Mouse (Mus musculus): Measurements from ENCODE around the gene Klhl10. TPM values are rescaled to one million over a fixed set of nuclear protein-coding genes. Genes with fewer than 3 reads are reported as not detected.

Gene Klhl10
- polyA plus RNA-seq (2015; fragmentation: Nextera tagmentation; extraction: Ambion mirVana), result 0.40 and 0.44 TPM in 2 replicates

DNA sequence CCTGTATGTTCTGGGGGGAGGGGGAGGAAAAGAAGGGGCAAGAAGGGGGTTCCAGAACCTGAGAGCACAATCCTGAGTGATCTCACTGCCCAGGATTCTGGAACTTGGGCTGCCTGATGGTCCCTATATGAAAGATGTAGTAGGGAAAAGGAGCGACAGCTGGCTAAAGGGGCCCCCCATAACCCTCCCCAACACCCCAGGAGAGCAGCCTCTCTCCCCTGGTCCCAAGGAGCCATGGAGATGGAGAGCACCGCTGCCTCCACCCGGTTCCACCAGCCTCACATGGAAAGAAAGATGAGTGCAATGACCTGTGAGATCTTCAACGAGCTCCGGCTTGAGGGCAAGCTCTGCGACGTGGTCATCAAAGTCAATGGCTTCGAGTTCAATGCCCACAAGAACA is at the start of gene Klhl10, which contains the start of gene Nt5c3b:
Gene Klhl10, plus strand, starts transcription at position 121 of the 400 bp plus-strand sequence.
Gene Nt5c3b, minus strand, starts transcription at position 12 of the 400 bp plus-strand sequence.
- Histone ChIP-seq H3K4me1 (ENCODE audit: insufficient read depth, low read length) (peaks cover 21% of the 10 kb centered on the region), H3K9me3 (ENCODE audit: low read length) (no peaks in the 10 kb centered on the region), H3K9ac (replicated peaks; ENCODE audit: low read length) (peak within 1 kb of the TSS; percentile 97), H3K4me3 (ENCODE audit: low read length) (peak within 1 kb of the TSS; percentile 86), H3K4me2 (replicated peaks; ENCODE audit: low read depth, low read length) (peak within 1 kb of the TSS; percentile 68), H3K36me3 (ENCODE audit: insufficient read depth, low read length) (0 out of 2 replicates have a peak, but pooled peaks cover 8% of the 10 kb centered on the region), H3K27ac (ENCODE audit: low read length) (peak within 1 kb of the TSS; percentile 43; the same call in 1 of the 2 replicates), H3K27me3 (ENCODE audit: insufficient read depth, low read length) (no peaks in the 10 kb centered on the region)
- 69% methylated on average over 8 of the region's 8 CpGs for WGBS
- ATAC-seq (ENCODE audit: low FRiP score, low TSS enrichment), result no peak

DNA sequence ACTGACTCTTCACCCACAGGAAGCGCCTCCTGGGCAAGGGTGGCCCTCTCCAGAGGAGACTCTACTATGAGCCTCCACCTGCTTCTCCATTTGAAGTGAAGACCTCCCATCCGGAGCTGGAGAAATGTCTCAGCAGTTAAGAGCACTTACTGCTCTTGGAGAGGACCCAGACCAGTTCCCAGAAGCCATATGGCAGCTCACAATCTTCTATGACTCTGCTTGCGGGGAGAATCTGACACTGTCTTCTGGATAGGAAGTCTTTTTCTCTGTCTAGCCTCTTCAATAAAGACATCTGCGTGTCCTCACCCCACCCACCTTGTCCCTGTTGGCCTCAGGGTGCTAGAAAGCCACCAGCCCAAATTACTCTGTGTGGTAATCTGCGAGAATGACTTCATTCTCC is 48.8 kb upstream of the Klhl10 start:
- H3K4me2 ChIP-seq (replicated peaks; ENCODE audit: low read depth, low read length), result no peak overlapping the region
- H3K27ac ChIP-seq (ENCODE audit: low read length), result no peak overlapping the region
- no peaks in the 10 kb centered on the region for H3K9me3 ChIP-seq (ENCODE audit: low read length)
- no peaks in the 10 kb centered on the region for H3K27me3 ChIP-seq (ENCODE audit: insufficient read depth, low read length)
- ATAC-seq (ENCODE audit: low FRiP score, low TSS enrichment), result no peak
- WGBS, result 78% methylated on average over 5 of the region's 5 CpGs
- H3K4me1 ChIP-seq (ENCODE audit: insufficient read depth, low read length), result peaks cover 82% of the 10 kb centered on the region
- H3K4me3 ChIP-seq (ENCODE audit: low read length), result no peak overlapping the region
- H3K9ac ChIP-seq (replicated peaks; ENCODE audit: low read length), result peak overlapping the region; percentile 7; the same call in 1 of the 2 replicates
- no peaks in the 10 kb centered on the region for H3K36me3 ChIP-seq (ENCODE audit: insufficient read depth, low read length)

DNA sequence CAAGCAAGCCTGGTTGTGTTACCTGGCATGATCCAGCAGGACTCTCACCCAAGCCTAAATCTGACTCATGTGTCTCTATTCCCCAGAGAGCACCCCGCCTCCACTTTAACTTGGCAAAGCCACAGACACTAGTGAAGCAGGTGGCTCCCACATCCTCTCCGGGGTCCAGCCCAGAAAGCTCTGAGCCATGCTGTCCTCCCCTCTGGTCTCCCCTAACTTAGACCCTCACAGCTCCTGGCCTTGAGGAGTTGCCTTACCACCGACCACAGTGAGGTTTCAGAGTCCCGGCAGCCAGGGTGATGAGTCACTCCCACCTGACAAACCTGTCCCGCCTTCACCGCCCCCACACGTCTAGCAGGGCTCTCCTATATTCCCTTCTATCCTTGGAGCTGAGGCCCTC is 48.0 kb upstream of the Klhl10 start:
- no peak overlapping the region for H3K4me3 ChIP-seq (ENCODE audit: low read length)
- H3K4me1 ChIP-seq (ENCODE audit: insufficient read depth, low read length), result peaks cover 74% of the 10 kb centered on the region
- H3K27ac ChIP-seq (ENCODE audit: low read length), result 0 out of 2 replicates have a peak overlapping the region, but pooled peaks have one; percentile 16
- 41% methylated on average over 7 of the region's 7 CpGs for WGBS
- no peaks in the 10 kb centered on the region for H3K9me3 ChIP-seq (ENCODE audit: low read length)
- ATAC-seq (ENCODE audit: low FRiP score, low TSS enrichment), result no peak
- H3K9ac ChIP-seq (replicated peaks; ENCODE audit: low read length), result no peak overlapping the region; the same call in 1 of the 2 replicates
- no peaks in the 10 kb centered on the region for H3K27me3 ChIP-seq (ENCODE audit: insufficient read depth, low read length)
- H3K4me2 ChIP-seq (replicated peaks; ENCODE audit: low read depth, low read length), result peak overlapping the region; percentile 20; the same call in 1 of the 2 replicates
- no peaks in the 10 kb centered on the region for H3K36me3 ChIP-seq (ENCODE audit: insufficient read depth, low read length)

DNA sequence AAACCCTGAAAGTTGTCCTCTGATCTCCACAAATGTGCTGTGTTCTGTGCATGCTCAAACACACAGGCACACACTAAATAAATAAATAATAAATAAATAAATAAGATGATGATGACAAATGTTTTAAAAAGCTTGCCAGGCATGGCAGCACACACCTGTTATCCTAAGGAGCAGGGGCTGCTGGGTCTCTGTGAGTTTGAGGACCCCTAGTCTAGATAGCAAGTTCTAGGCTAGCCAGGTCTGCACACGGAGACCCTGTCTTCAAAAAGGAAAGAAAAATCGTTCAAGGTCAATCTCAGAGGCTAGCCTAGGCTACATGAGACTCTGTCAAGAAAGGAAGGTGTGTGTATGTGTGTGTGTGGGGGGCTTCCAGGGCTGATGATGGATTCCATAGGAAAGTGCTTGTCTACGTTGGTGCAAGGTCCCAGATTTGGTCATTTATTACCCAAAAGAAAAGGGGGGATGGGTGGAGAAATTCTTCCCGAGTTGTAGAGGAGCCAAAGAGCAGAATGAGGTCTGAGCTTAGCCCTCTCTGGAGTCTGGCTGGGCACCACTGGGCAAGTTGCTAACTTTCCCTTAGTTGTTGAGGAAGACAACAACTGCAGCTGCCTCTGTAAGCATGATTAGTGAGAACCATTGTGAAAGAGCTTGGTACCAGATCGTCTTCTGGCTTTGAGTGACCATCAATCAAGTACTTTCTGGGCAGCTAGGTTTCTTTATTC is 47.2 kb upstream of the Klhl10 start:
- WGBS, result 38% methylated on average over 5 of the region's 5 CpGs
- H3K9ac ChIP-seq (replicated peaks; ENCODE audit: low read length), result peak overlapping the region; percentile 93
- H3K9me3 ChIP-seq (ENCODE audit: low read length), result no peaks in the 10 kb centered on the region
- no peaks in the 10 kb centered on the region for H3K27me3 ChIP-seq (ENCODE audit: insufficient read depth, low read length)
- H3K36me3 ChIP-seq (ENCODE audit: insufficient read depth, low read length), result no peaks in the 10 kb centered on the region
- H3K27ac ChIP-seq (ENCODE audit: low read length), result peak overlapping the region; percentile 94
- no peak for ATAC-seq (ENCODE audit: low FRiP score, low TSS enrichment)
- H3K4me1 ChIP-seq (ENCODE audit: insufficient read depth, low read length), result peaks cover 71% of the 10 kb centered on the region
- H3K4me2 ChIP-seq (replicated peaks; ENCODE audit: low read depth, low read length), result peak overlapping the region; percentile 75
- H3K4me3 ChIP-seq (ENCODE audit: low read length), result peak overlapping the region; percentile 86

GRCm38 (mm10) chr11:100395200-100395599 is 46.5 kb upstream of the Klhl10 start:
- Histone ChIP-seq H3K4me3 (ENCODE audit: low read length) (peak overlapping the region; percentile 86), H3K9me3 (ENCODE audit: low read length) (no peaks in the 10 kb centered on the region), H3K4me1 (ENCODE audit: insufficient read depth, low read length) (peaks cover 64% of the 10 kb centered on the region), H3K27me3 (ENCODE audit: insufficient read depth, low read length) (no peaks in the 10 kb centered on the region), H3K36me3 (ENCODE audit: insufficient read depth, low read length) (no peaks in the 10 kb centered on the region), H3K4me2 (replicated peaks; ENCODE audit: low read depth, low read length) (peak overlapping the region; percentile 75), H3K27ac (ENCODE audit: low read length) (peak overlapping the region; percentile 94), H3K9ac (replicated peaks; ENCODE audit: low read length) (peak overlapping the region; percentile 93)
- peak; percentile 10; the same call in 1 of the 2 replicates for ATAC-seq (ENCODE audit: low FRiP score, low TSS enrichment)
- WGBS, result 6% methylated on average over 11 of the region's 11 CpGs

GRCm38 (mm10) chr11:100395861-100396631 is 45.7 kb upstream of the Klhl10 start:
- Histone ChIP-seq H3K4me1 (ENCODE audit: insufficient read depth, low read length) (peaks cover 55% of the 10 kb centered on the region), H3K9ac (replicated peaks; ENCODE audit: low read length) (peak overlapping the region; percentile 93), H3K4me2 (replicated peaks; ENCODE audit: low read depth, low read length) (peak overlapping the region; percentile 75), H3K9me3 (ENCODE audit: low read length) (no peaks in the 10 kb centered on the region), H3K27me3 (ENCODE audit: insufficient read depth, low read length) (no peaks in the 10 kb centered on the region), H3K4me3 (ENCODE audit: low read length) (peak overlapping the region; percentile 86), H3K27ac (ENCODE audit: low read length) (peak overlapping the region; percentile 94), H3K36me3 (ENCODE audit: insufficient read depth, low read length) (no peaks in the 10 kb centered on the region)
- WGBS, result 24% methylated on average over 17 of the region's 17 CpGs
- 0 out of 2 replicates have a peak, but pooled peaks have one; percentile 4 for ATAC-seq (ENCODE audit: low FRiP score, low TSS enrichment)

DNA sequence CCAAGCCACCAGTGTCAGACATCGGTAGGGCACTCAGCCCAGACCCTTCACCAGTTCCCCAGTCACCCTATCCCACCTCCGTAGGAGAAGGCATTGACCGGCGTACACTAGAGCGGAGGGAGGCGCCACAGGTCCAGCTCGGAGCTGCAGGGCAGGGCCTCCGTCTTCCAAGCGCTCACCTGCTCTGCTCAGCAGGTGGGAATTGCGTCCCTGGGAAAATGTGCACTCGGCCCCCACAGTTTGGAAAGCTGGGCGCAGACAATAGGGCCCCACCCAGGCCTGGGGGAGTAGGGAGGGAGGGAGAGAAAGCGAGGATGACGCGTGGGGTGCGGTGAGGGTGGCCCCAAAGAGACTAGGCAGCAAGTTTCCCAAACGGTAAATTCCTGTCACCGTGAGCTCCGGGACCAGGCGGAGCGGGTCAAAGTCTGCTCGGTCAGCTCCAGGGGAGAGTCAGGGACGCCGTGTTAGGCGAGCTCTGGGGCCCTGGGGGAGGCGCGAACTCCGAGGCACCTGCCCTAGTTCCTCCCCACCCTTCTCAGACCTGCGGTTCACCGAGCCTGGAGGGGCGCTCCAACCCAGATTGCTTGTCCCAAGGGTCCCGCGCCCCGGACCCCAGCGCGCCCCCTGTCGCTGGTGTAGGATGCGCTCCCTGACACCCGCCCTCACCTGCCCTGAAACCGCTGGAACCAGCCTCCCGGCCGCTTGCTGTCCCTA is 44.7 kb upstream of the Klhl10 start:
- H3K27ac ChIP-seq (ENCODE audit: low read length), result peak overlapping the region; percentile 94
- peak overlapping the region; percentile 93 for H3K9ac ChIP-seq (replicated peaks; ENCODE audit: low read length)
- no peaks in the 10 kb centered on the region for H3K27me3 ChIP-seq (ENCODE audit: insufficient read depth, low read length)
- WGBS, result 1% methylated on average over 42 of the region's 42 CpGs
- peaks cover 49% of the 10 kb centered on the region for H3K4me1 ChIP-seq (ENCODE audit: insufficient read depth, low read length)
- H3K4me3 ChIP-seq (ENCODE audit: low read length), result peak overlapping the region; percentile 86
- H3K4me2 ChIP-seq (replicated peaks; ENCODE audit: low read depth, low read length), result peak overlapping the region; percentile 75
- ATAC-seq (ENCODE audit: low FRiP score, low TSS enrichment), result peak; percentile 20
- no peaks in the 10 kb centered on the region for H3K9me3 ChIP-seq (ENCODE audit: low read length)
- no peaks in the 10 kb centered on the region for H3K36me3 ChIP-seq (ENCODE audit: insufficient read depth, low read length)

DNA sequence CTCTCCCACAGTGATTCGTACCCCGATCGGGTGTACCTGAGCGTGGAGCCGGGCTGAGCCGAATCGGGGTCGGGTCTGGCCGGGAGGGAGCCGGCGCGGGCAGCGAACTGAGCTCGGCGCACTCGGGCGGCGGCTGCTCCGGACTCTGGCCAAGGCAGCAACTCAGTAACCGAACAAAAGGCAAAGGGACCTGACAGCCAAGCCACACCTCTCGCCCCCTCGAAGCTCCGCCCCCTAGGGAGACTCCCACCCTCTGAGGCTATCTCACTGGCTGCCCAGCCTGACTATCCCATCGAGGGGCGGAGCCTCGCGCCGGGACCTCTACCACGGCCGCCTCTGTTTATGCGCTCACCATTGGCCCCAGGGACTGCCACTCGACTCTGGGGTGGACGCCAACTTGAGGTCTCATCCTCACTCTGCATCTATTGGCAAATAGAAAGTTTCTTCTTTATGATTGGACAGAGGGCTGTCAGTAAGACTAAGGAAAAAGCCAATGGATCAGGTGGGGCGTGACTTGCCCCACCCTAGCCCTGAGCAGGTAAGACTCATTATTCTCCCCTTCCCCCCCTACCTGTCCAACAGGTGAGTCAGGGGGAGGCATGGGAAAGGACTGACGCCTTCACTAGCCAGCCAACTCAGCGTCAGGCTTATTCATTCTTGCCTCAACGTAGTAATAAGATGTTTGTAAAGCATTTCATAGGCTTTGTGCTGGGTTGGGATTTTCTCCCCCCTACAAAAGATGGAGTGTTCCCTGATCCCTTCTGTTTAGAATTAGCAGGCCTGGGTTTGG is 43.9 kb upstream of the Klhl10 start, which contains the start of gene Jup:
Gene Jup, minus strand, starts transcription at position 164 of the 790 bp plus-strand sequence.
- Histone ChIP-seq H3K4me2 (replicated peaks; ENCODE audit: low read depth, low read length) (peak within 1 kb of the TSS; percentile 75), H3K4me3 (ENCODE audit: low read length) (peak within 1 kb of the TSS; percentile 86), H3K27me3 (ENCODE audit: insufficient read depth, low read length) (no peaks in the 10 kb centered on the region), H3K9ac (replicated peaks; ENCODE audit: low read length) (peak within 1 kb of the TSS; percentile 93), H3K4me1 (ENCODE audit: insufficient read depth, low read length) (peaks cover 49% of the 10 kb centered on the region), H3K27ac (ENCODE audit: low read length) (peak within 1 kb of the TSS; percentile 94), H3K36me3 (ENCODE audit: insufficient read depth, low read length) (no peaks in the 10 kb centered on the region), H3K9me3 (ENCODE audit: low read length) (no peaks in the 10 kb centered on the region)
- WGBS, result 1% methylated on average over 37 of the region's 37 CpGs
- peak; percentile 98 for ATAC-seq (ENCODE audit: low FRiP score, low TSS enrichment)

GRCm38 (mm10) chr11:100398517-100398916 is 43.2 kb upstream of the Klhl10 start:
- Histone ChIP-seq H3K4me2 (replicated peaks; ENCODE audit: low read depth, low read length) (no peak overlapping the region), H3K27ac (ENCODE audit: low read length) (no peak overlapping the region), H3K4me1 (ENCODE audit: insufficient read depth, low read length) (peaks cover 50% of the 10 kb centered on the region), H3K9me3 (ENCODE audit: low read length) (no peaks in the 10 kb centered on the region), H3K9ac (replicated peaks; ENCODE audit: low read length) (no peak overlapping the region), H3K27me3 (ENCODE audit: insufficient read depth, low read length) (no peaks in the 10 kb centered on the region), H3K36me3 (ENCODE audit: insufficient read depth, low read length) (no peaks in the 10 kb centered on the region), H3K4me3 (ENCODE audit: low read length) (no peak overlapping the region)
- no peak for ATAC-seq (ENCODE audit: low FRiP score, low TSS enrichment)
- WGBS, result 92% methylated on average over 7 of the region's 7 CpGs

Measured in kidney, embryonic 16.5 days (tissue).